Comparison of ENCODE assay signal across 8 mouse cellular contexts in the genomic region with DNA sequence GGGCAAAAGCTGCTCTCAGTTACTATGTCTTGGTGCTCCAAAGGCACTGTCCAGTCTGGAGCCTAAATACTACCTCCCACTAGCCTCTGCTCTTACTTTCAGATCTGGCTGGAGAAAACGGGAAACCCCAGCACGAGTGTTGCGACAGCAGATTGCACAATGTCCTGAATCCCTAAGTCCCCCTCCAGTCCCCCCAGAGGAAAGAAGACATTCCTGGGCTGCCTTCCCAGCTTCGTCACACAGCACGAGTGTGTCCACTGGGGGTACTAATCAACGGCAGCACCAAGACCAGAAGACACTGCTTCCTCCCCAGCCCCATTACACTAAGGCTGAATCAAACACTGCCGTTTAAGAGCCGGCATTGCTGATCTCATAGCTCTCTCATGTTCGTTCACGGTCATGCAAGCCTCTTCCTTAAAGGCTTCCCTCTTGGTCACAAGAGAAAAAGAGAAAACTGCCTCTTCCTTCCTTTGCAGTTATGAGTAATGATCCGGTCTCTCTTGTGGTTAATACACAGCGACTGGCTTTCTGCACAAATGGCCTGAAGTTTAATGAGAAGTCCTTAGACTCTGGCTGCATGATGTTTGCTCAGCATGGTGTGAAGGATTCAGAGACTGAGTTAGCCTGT. TPM values are rescaled to one million over a fixed set of nuclear protein-coding genes. Genes with fewer than 3 reads are reported as not detected.
A peak's percentile ranks its signal among the peaks of the same experiment; 100 is the strongest.
DNase-seq lines count a peak whose midpoint lies in the region; ATAC-seq and TF ChIP-seq lines count a peak whose summit lies in the region.

No protein-coding gene starts in this region.

- H3K4me1 ChIP-seq in limb, embryonic 14.5 days (ENCODE audit: control insufficient read depth, insufficient read depth, low read length) = 0 out of 2 replicates have a peak, but pooled peaks cover 4% of the 10 kb centered on the region
- H3K4me1 ChIP-seq in limb, embryonic 10.5 days = peaks cover 15% of the 10 kb centered on the region
- H3K4me1 ChIP-seq in intestine, embryonic 14.5 days (replicated peaks; ENCODE audit: control insufficient read depth, insufficient read depth, low read length) = peaks cover 6% of the 10 kb centered on the region; the same call in 1 of the 2 replicates
- H3K4me1 ChIP-seq in midbrain, embryonic 10.5 days = peaks cover 7% of the 10 kb centered on the region; the same call in 1 of the 2 replicates

- H3K27ac ChIP-seq in limb, embryonic 14.5 days (replicated peaks; ENCODE audit: low read depth, low read length) = no peak overlapping the region
- no peak overlapping the region; the same call in 1 of the 2 replicates for H3K27ac ChIP-seq in limb, embryonic 10.5 days
- peak overlapping the region; percentile 30 for H3K27ac ChIP-seq in intestine, embryonic 14.5 days (ENCODE audit: low read depth)
- H3K27ac ChIP-seq in midbrain, embryonic 10.5 days (replicated peaks) = no peak overlapping the region

- peak; percentile 26 for DNase-seq in limb, embryonic 14.5 days (ENCODE audit: low spot score)
- no peak for DNase-seq in limb, embryonic 10.5 days (ENCODE audit: low spot score)
- peak; percentile 77 for DNase-seq in fibroblast of lung, adult 2 months (ENCODE audit: low read depth)
- no peak for DNase-seq in intestine, embryonic 14.5 days (ENCODE audit: low spot score)
- DNase-seq in lung, postnatal 14 days = peak; percentile 77
- no peak for DNase-seq in frontal cortex, adult 2 months (ENCODE audit: extremely low spot score in 1 of 2, low spot score in 1 of 2)
- DNase-seq in right cerebral cortex, postnatal 25 days = no peak
- DNase-seq in midbrain, embryonic 10.5 days (ENCODE audit: low spot score) = no peak

- no peak overlapping the region for H3K9ac ChIP-seq in limb, embryonic 14.5 days (ENCODE audit: low read depth, low read length, severe bottlenecking)
- H3K9ac ChIP-seq in intestine, embryonic 14.5 days (ENCODE audit: low read length) = no peak overlapping the region

- WGBS in limb, embryonic 14.5 days = 39% methylated on average over 12 of the region's 12 CpGs
- WGBS in limb, embryonic 10.5 days = 70% methylated on average over 12 of the region's 12 CpGs
- WGBS in intestine, embryonic 14.5 days = 44% methylated on average over 12 of the region's 12 CpGs
- WGBS in midbrain, embryonic 10.5 days = 76% methylated on average over 12 of the region's 12 CpGs

- ATAC-seq in limb, embryonic 14.5 days (ENCODE audit: low FRiP score, low read depth) = no peak; the same call in 1 of the 2 replicates
- no peak for ATAC-seq in intestine, embryonic 14.5 days (replicated peaks; ENCODE audit: low FRiP score, low TSS enrichment, low read depth)

- no peak overlapping the region for H3K4me2 ChIP-seq in limb, embryonic 14.5 days (replicated peaks; ENCODE audit: low read depth, low read length, severe bottlenecking)
- no peak overlapping the region for H3K4me2 ChIP-seq in intestine, embryonic 14.5 days (ENCODE audit: low read length)

- H3K9me3 ChIP-seq in limb, embryonic 14.5 days (ENCODE audit: control insufficient read depth, low read length) = no peaks in the 10 kb centered on the region
- no peaks in the 10 kb centered on the region for H3K9me3 ChIP-seq in limb, embryonic 10.5 days (replicated peaks)
- H3K9me3 ChIP-seq in intestine, embryonic 14.5 days (ENCODE audit: control insufficient read depth, low read length) = no peaks in the 10 kb centered on the region
- H3K9me3 ChIP-seq in midbrain, embryonic 10.5 days (replicated peaks) = no peaks in the 10 kb centered on the region

- no peaks in the 10 kb centered on the region for H3K27me3 ChIP-seq in limb, embryonic 14.5 days (ENCODE audit: control insufficient read depth, insufficient read depth, low read length)
- H3K27me3 ChIP-seq in limb, embryonic 10.5 days (ENCODE audit: low read depth, poor library complexity, severe bottlenecking) = no peaks in the 10 kb centered on the region
- H3K27me3 ChIP-seq in intestine, embryonic 14.5 days (replicated peaks; ENCODE audit: control insufficient read depth, insufficient read depth, low read length) = no peaks in the 10 kb centered on the region
- H3K27me3 ChIP-seq in midbrain, embryonic 10.5 days (ENCODE audit: low read depth, poor library complexity, severe bottlenecking) = no peaks in the 10 kb centered on the region

- no peak for TF ChIP-seq POLR2A in limb, embryonic 14.5 days (IDR thresholded peaks at IDR 0.05; ENCODE audit: borderline replicate concordance, extremely low read depth, insufficient read depth, insufficient read length)

- no peak overlapping the region for H3K4me3 ChIP-seq in limb, embryonic 14.5 days (replicated peaks; ENCODE audit: low read length)
- no peak overlapping the region for H3K4me3 ChIP-seq in limb, embryonic 10.5 days
- H3K4me3 ChIP-seq in intestine, embryonic 14.5 days (ENCODE audit: low read depth, low read length) = no peak overlapping the region
- no peak overlapping the region for H3K4me3 ChIP-seq in midbrain, embryonic 10.5 days

- no peaks in the 10 kb centered on the region for H3K36me3 ChIP-seq in limb, embryonic 14.5 days (ENCODE audit: control insufficient read depth, insufficient read depth, low read length)
- no peaks in the 10 kb centered on the region for H3K36me3 ChIP-seq in limb, embryonic 10.5 days
- no peaks in the 10 kb centered on the region for H3K36me3 ChIP-seq in intestine, embryonic 14.5 days (ENCODE audit: control insufficient read depth, insufficient read depth, low read length)
- H3K36me3 ChIP-seq in midbrain, embryonic 10.5 days = no peaks in the 10 kb centered on the region

RNA-seq across cellular contexts. Expression of a gene that starts 28.5 kb away (rescaled TPM):
- 4.7 and 7.0 TPM in 2 replicates for polyA plus RNA-seq in limb, embryonic 14.5 days (2012; rRNA removed)
- polyA plus RNA-seq in limb, embryonic 14.5 days (2014; fragmentation: Nextera tagmentation; extraction: Ambion mirVana) = 6.3 and 7.7 TPM in 2 replicates
- polyA plus RNA-seq in limb, embryonic 10.5 days (2016; fragmentation: Nextera tagmentation; extraction: Ambion mirVana) = 0.19 TPM in 1 of 2 replicates, not detected in the other
- polyA plus RNA-seq in intestine, embryonic 14.5 days (2014; fragmentation: Nextera tagmentation; extraction: Ambion mirVana) = 14.0 and 17.4 TPM in 2 replicates
- 0.30 and 0.36 TPM in 2 replicates for polyA plus RNA-seq in frontal cortex, adult 2 months (2012; rRNA removed)
- polyA plus RNA-seq in midbrain, embryonic 10.5 days (2016; fragmentation: Nextera tagmentation; extraction: Ambion mirVana) = 0.58 and 0.94 TPM in 2 replicates

RNA-seq across cellular contexts. Expression of a gene that starts 31.5 kb away (rescaled TPM):
- polyA plus RNA-seq in limb, embryonic 14.5 days (2012; rRNA removed) = not detected in 2 replicates
- not detected in 2 replicates for polyA plus RNA-seq in limb, embryonic 14.5 days (2014; fragmentation: Nextera tagmentation; extraction: Ambion mirVana)
- not detected in 2 replicates for polyA plus RNA-seq in limb, embryonic 10.5 days (2016; fragmentation: Nextera tagmentation; extraction: Ambion mirVana)
- not detected in 2 replicates for polyA plus RNA-seq in intestine, embryonic 14.5 days (2014; fragmentation: Nextera tagmentation; extraction: Ambion mirVana)
- not detected in 2 replicates for polyA plus RNA-seq in frontal cortex, adult 2 months (2012; rRNA removed)
- polyA plus RNA-seq in midbrain, embryonic 10.5 days (2016; fragmentation: Nextera tagmentation; extraction: Ambion mirVana) = not detected in 2 replicates

RNA-seq across cellular contexts. Expression of a gene that starts 38.6 kb away (rescaled TPM):
- polyA plus RNA-seq in limb, embryonic 14.5 days (2012; rRNA removed) = 1.2 and 1.5 TPM in 2 replicates
- polyA plus RNA-seq in limb, embryonic 14.5 days (2014; fragmentation: Nextera tagmentation; extraction: Ambion mirVana) = 4.3 and 4.6 TPM in 2 replicates
- polyA plus RNA-seq in limb, embryonic 10.5 days (2016; fragmentation: Nextera tagmentation; extraction: Ambion mirVana) = not detected in 2 replicates
- polyA plus RNA-seq in intestine, embryonic 14.5 days (2014; fragmentation: Nextera tagmentation; extraction: Ambion mirVana) = 3.6 TPM in 2 replicates
- polyA plus RNA-seq in frontal cortex, adult 2 months (2012; rRNA removed) = 0.19 and 0.44 TPM in 2 replicates
- polyA plus RNA-seq in midbrain, embryonic 10.5 days (2016; fragmentation: Nextera tagmentation; extraction: Ambion mirVana) = 0.15 and 0.29 TPM in 2 replicates

RNA-seq across cellular contexts. Expression of a gene that starts 38.7 kb away (rescaled TPM):
- 1.3 and 1.5 TPM in 2 replicates for polyA plus RNA-seq in limb, embryonic 14.5 days (2012; rRNA removed)
- 0.62 and 0.72 TPM in 2 replicates for polyA plus RNA-seq in limb, embryonic 14.5 days (2014; fragmentation: Nextera tagmentation; extraction: Ambion mirVana)
- polyA plus RNA-seq in limb, embryonic 10.5 days (2016; fragmentation: Nextera tagmentation; extraction: Ambion mirVana) = 1.1 and 2.3 TPM in 2 replicates
- 0.16 and 0.22 TPM in 2 replicates for polyA plus RNA-seq in intestine, embryonic 14.5 days (2014; fragmentation: Nextera tagmentation; extraction: Ambion mirVana)
- polyA plus RNA-seq in frontal cortex, adult 2 months (2012; rRNA removed) = 54.8 and 57.8 TPM in 2 replicates
- polyA plus RNA-seq in midbrain, embryonic 10.5 days (2016; fragmentation: Nextera tagmentation; extraction: Ambion mirVana) = 1.7 and 2.0 TPM in 2 replicates

RNA-seq across cellular contexts. Expression of a gene that starts 50.7 kb away (rescaled TPM):
- 4.3 and 5.8 TPM in 2 replicates for polyA plus RNA-seq in limb, embryonic 14.5 days (2012; rRNA removed)
- polyA plus RNA-seq in limb, embryonic 14.5 days (2014; fragmentation: Nextera tagmentation; extraction: Ambion mirVana) = 4.0 and 4.9 TPM in 2 replicates
- polyA plus RNA-seq in limb, embryonic 10.5 days (2016; fragmentation: Nextera tagmentation; extraction: Ambion mirVana) = not detected in 2 replicates
- polyA plus RNA-seq in intestine, embryonic 14.5 days (2014; fragmentation: Nextera tagmentation; extraction: Ambion mirVana) = 52.3 and 61.1 TPM in 2 replicates
- 0.08 and 0.15 TPM in 2 replicates for polyA plus RNA-seq in frontal cortex, adult 2 months (2012; rRNA removed)
- polyA plus RNA-seq in midbrain, embryonic 10.5 days (2016; fragmentation: Nextera tagmentation; extraction: Ambion mirVana) = not detected in 2 replicates

Comparison
In these comparisons a context has a peak if more than half of its experiments do, and no peak if none do; other contexts are left out.
1. DNase-seq: peak in limb, embryonic 14.5 days (single experiment), fibroblast of lung, adult 2 months (single experiment) and lung, postnatal 14 days (single experiment); none in limb, embryonic 10.5 days (single experiment), intestine, embryonic 14.5 days (single experiment), frontal cortex, adult 2 months (0 of 2), right cerebral cortex, postnatal 25 days (single experiment) and midbrain, embryonic 10.5 days (single experiment).